Mouse (Mus musculus) layer of hippocampus, postnatal 25 days (tissue): ENCODE measurements around the gene Elane. TPM values are rescaled to one million over a fixed set of nuclear protein-coding genes. Genes with fewer than 3 reads are reported as not detected.
A peak's percentile ranks its signal among the peaks of the same experiment; 100 is the strongest.

Experiments
- DNase-seq, 2 experiments: peaks; one replicate each; pipeline ENCODE4 v3.0.0; 2022; ENCODE audit warnings: mixed read lengths in 2 of 2, low spot score in 1 of 2; ENCODE audit errors: extremely low spot score in 1 of 2
- total RNA-seq, 2 experiments: library from RNA; stranded (reverse); gene quantifications; 2 replicates each; pipeline ENCODE4 v1.2.3; 2021

Elane gene
- not detected for total RNA-seq

- no peak for DNase-seq
These were observed at the start of gene Elane for GRCm38 (mm10) chr10:79886054-79886453. Elane (plus strand) TSS chr10:79886247.

GRCm38 (mm10) chr10:79836918-79837317 is 49.1 kb upstream of the Elane start:
- no peak for DNase-seq

DNA sequence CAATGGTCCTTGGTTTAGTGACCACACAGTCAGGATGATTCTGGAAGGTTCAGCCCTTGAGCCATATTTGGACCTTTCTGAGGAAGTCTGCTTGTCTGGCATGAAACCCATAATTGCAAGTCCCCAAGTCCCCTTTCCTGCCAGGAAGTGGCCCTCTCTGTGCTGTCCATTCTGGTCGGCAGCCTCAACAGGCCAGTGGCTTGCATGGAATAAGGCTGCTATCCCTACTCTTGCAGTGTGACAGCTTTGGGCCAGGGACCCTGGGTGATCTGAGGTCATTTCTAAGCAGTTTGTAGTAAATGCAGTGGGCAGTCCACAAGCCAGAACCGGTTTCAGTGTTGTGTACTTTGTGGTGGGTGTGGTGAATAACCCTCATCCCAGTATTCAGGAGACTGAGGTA is 47.9 kb upstream of the Elane start:
- DNase-seq = no peak

- DNase-seq = no peak
These were observed 46.0 kb upstream of the Elane start for GRCm38 (mm10) chr10:79840091-79840490.

DNA sequence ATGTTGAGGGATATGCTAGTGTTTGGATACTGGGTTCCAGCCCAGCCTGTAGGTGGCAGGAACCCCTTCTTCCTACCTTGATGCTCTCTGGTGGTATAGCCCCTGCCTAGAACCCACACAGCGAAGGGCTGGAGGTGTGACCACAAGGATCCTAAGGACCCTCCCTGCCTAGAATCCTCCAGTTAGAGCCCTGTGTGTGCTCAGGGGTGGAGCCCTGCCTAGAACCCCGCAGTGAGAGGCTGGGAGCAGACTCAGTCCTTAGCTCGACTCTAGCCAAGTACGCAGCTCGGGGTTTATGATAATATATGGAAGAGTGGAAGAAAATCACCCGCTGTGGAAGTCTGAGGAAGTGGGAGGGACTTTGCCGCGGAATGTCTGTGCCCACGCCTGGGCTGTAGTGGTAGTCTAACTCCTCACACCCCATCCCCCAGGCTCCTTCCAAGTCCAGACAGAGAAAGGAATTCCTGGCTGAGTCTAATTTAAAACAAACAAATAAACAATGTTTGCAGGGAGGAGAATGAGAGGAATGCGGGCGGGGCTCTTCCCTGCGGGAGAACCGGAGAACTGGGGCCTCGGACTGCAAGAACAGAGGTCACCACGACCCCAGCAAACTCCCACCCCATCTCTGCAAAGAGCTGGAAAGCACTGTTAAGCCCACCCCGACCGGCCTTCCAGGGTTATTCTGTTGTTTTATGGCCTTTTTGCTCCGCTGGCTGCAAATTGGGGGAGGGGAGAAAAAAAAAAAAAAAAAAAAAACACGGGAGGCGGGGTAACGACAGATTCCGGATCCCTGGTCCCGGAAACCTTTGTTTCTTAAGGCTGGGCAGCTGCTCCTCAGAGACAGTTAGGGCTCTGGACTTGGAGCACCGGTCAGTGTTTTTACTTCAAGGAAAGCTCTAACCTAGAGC is 45.1 kb upstream of the Elane start:
- DNase-seq = peak in 1 of 2 experiments; percentile 42

DNA sequence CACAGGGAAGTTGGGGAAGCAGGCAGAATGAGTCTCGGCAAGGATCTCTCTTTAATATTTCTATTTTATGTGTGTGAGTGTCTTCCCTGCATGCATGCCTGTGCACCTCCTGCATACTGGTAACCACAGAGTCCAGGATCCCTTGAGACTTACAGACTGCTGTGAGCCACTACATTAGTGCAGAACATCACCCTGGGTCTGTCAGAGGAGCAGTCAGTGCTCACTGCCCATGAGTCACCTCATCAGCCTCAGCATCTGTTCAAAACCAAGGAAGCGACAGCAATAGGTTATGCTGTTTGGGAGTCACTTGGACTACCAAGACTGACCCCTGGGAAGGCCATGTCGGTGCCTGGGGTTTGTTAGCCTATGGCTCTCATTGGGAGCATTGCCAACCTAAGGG is 43.7 kb upstream of the Elane start:
- DNase-seq = no peak

DNA sequence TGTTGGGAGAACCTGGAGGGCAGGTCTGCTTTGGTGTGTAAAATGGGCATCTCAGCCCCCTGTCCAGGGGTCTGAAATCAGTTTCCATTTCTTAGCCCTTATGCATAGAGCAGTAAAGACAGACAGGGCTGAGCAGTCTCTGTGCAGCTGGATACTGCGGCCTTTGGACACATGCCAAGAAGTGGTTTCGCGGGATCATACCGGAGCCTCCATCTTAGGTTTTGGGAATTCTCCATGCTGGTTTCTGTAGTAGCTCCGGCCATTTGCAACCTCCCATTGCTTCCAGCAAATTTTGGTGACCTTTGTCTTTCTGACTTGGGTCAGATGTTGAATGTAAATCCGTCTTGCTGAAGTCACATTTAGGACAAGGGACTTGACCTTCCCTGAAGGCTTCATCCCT is 42.6 kb upstream of the Elane start:
- no peak for DNase-seq

DNA sequence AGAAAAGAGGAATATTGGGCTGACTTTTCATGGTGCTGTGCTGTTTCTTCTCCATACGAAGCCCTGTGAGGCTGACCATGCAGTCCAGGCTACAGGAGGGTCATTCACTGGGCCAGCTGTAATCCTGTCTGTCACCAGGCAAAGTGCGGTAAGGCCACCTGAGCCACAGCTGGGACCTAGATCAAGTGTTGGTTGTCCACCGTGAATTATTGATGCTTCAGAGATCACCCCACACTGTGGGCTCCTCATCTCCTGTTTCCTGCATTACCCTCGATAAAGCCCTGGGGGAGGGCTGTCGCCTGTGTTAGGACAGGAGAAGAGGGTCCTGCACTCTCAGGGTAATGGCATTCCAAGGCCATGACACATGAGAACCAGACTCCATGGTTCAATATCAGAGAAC is 39.5 kb upstream of the Elane start:
- DNase-seq = no peak

DNA sequence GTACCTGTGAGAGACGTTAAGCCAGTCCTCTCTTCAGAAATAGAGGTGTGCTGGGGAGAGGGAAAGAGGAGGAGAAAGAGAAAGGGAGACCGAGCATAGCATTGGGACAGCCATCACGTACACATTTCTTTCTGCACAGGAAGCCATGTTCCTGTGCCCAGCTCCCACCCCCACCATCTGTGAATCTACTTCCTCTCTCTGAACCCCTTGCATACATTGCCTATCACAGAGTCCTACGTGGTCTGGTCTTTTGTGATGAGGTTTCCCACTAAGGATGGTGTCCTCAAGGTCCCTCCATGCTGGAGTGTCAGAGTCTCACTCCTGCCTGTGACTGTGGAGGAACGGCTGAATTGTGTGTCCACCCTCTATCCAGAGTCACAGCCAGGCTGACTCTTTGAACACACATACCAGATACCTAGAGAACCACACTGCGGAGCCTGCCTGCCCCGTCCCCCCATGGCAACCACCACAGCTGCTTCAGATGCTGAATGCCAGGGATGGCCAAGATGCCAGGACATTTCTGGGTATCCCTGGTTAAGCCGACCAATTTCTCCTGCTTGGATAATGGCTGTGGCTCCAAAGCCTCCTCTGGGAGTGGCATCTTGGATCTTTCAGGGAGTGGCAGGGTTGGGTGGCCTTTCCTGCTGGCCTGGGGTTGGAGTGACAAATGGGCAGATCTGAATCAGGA is 36.0 kb upstream of the Elane start:
- DNase-seq = no peak

DNA sequence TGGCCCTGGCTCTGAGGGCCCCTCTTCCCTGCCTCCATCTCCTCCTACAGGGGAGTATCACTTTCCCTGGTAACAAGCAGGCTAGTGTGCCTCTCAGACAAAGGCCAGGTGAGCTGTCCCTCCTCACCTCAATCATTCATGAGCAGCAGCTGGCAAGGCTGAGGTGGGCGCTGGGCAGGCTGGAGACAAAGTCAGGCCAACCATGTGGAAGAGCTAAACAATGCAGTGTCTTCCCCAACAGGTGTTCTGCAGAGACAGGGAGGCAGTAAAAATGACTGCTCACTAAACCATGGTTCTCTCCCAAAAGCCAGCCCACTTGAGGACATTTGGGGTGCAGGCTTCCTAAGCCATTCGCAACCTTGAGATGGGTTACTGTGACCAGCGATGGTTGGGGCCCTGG is 34.4 kb upstream of the Elane start:
- no peak for DNase-seq

DNA sequence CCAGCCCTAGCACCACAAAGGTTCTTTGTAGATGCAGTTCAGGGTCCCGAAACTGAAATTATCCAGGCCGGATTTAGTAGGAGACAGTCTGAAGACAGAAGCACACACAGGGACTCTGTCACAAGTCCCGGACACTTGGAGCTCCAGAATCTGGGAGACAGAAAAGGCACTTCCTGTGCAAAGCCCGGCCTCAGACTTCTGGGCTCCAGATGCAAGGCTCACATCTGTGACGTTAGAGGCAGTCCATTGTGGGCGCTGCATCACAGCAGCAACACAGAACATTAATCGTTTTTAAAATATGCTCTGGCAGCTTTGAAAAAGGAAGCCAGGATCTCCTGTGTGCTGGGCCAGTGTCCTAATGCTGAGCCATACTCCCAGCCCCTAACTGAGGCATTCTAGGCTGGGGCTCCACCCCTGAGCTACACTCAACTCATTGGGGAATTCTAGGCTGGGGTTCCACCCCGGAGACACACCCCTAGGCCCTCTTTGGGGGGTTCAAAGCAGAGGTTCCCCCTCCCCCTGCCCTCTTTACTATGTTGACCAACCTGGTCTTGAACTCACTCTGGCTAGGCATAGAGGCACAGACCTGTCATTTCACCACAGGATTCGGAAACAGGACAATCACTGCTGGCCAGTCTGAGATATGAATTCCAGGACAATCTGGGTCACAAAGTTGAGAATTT is 33.8 kb upstream of the Elane start:
- no peak for DNase-seq

DNA sequence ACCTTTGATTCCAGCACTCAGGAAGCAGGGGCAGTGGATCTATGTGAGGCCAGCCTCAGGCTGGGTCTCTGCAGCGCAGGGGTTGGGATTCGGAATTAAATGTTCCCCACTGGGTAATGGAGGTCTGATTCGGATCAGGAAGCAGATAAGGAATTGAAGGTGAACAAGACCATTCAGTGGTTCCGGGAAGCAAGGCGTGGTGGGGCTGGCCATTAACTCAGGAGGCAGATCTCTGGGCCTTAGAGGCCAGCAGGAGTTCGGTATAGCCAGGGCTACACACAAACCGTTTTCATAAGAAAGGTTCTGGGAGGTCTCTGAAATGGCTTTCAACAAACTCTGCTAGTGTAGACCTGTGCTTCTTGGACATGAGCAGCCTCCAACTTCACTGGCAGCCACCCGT is 33.2 kb upstream of the Elane start:
- no peak for DNase-seq

GRCm38 (mm10) chr10:79853392-79853791 is 32.7 kb upstream of the Elane start:
- DNase-seq = peak; percentile 73 to 82

DNA sequence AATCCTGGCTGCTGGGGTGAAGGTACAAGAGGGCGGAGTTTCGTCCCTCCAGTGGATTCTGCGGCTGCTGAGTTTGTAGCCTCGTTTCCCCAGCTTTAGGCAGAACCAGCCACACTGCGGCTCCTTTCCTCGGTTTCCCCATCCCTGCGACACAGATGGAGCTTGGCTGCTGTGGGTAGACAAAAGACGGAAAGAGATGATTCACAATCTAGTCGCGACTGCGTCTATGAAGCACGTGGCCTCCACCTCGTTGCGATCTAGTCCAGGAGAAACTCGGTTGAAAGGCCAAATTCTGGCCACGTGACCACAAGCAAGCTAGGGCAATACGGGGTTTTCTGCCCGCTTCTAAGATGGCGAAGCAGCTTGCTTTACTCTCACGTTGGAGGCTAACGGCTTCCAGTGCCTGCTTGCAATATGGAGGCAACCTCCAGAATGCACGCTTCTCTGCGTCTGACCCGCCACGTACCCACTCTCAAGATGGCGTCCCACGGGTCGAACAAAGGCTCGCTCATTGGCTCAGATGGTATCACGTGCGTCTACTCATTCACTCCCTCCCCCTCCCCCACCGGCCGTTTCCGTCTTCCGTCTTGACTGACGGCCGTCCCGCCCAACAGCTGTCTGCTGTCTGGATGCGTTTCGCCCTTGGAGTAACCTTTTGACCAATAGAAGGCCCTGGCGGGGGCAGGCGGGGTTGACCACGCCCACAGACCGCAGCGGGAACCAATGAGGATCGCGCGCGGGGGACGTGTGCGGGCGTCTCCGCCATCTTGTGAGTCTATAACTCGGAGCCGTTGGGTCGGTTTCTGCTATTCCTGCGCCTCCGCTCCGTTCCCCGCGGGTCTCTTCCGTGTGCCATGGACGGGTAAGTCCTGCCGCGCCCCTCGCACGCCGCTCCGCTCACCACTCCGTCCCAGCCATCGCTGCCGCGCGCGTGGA is 31.9 kb upstream of the Elane start, which contains the start of gene Ptbp1:
Gene Ptbp1, plus strand, starts transcription at position 568 of the 936 bp plus-strand sequence.
- DNase-seq = peak; percentile 91 to 94

GRCm38 (mm10) chr10:79854801-79855541 is 31.1 kb upstream of the Elane start:
- DNase-seq = no peak

- no peak for DNase-seq
These were observed 30.4 kb upstream of the Elane start for GRCm38 (mm10) chr10:79855558-79856184.

DNA sequence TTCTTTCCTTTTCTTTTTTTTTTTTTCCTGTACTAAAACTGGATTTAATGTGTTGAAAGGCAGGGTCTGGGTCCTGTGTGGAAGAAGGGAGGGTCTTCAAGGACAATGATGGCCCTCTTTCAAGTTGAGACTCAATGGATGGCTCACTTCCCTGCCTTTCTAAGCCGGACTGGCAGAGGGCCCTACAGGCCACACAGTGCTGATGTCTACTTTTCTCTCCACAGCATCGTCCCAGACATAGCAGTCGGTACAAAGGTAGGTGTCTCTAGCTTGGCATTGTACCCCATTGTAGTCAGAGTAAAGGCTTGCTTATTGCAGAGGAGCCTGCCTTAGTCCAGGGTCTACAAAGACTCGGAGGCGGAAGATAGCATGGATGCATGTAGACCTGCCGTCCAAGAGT is 29.8 kb upstream of the Elane start:
- DNase-seq = no peak

GRCm38 (mm10) chr10:79856704-79857451 is 29.2 kb upstream of the Elane start:
- no peak for DNase-seq
